Mouse (Mus musculus): ENCODE results near the gene Zfp729b.
A peak's percentile ranks its signal among the peaks of the same experiment; 100 is the strongest.

Gene Zfp729b

GRCm38 (mm10) chr13:67609066-67609876 is at the start of gene Zfp729b:
TSS of gene Zfp729b (minus strand) at chr13:67609707.
- peak; percentile 94 for DNase-seq

- no peak for DNase-seq
Observed at GRCm38 (mm10) chr13:67652496-67652895, 43.0 kb upstream of the Zfp729b start.

GRCm38 (mm10) chr13:67637294-67638007 is 27.9 kb upstream of the Zfp729b start, which contains the start of the genes Gm49345 and Zfp729a:
TSS of gene Gm49345 (minus strand) at chr13:67637769.
TSS of gene Zfp729a (minus strand) at chr13:67637791.
- peak; percentile 85 for DNase-seq

GRCm38 (mm10) chr13:67610108-67610507 is 601 bp upstream of the Zfp729b start:
- no peak for DNase-seq

GRCm38 (mm10) chr13:67572591-67573189 is 36.8 kb downstream of the Zfp729b start:
- no peak for DNase-seq

GRCm38 (mm10) chr13:67553730-67554129 is 55.8 kb downstream of the Zfp729b start, which contains the start of gene Zfp748:
TSS of gene Zfp748 (minus strand) at chr13:67553830.
- no peak for DNase-seq

- peak; percentile 84 for DNase-seq
Observed at GRCm38 (mm10) chr13:67552505-67553346, 56.8 kb downstream of the Zfp729b start.

GRCm38 (mm10) chr13:67545941-67546340 is 63.6 kb downstream of the Zfp729b start:
- no peak for DNase-seq
